Mouse (Mus musculus): Measurements from ENCODE around the gene Clrn3. TPM values are rescaled to one million over a fixed set of nuclear protein-coding genes. Genes with fewer than 3 reads are reported as not detected.

Clrn3 gene
- polyA plus RNA-seq, 1 experiment: not detected

DNA sequence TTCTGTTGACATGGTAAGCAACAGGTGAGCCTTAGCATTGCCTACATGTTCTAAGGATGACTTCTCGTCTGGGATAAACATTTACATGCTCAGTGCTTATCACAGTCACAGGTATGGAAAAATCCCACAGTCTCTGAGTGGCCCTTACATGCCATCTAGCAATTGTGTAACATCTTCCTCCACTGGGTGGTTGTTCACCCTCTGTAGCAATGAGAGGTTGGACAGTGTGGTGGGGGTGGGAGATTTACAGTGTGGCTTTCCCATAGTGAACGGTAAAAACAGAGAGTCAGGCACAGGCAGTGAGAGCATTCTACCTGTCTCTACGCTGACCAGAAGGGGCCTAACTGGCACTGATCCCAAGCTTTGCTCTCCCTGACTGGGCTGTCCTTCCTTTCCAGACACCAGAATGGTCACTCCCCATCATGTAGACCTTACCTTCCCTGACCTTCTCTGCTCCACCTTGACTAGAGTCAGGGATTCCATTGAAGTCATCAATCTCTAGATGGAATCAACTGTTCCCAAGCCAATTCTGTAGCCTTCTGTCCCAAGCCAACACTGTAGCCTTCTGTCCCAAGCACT, 1.8 kb downstream of the Clrn3 start:
- 35% methylated on average over 3 of the region's 3 CpGs for WGBS
- Histone ChIP-seq H3K4me3 (replicated peaks; ENCODE audit: control insufficient read depth, low read depth, low read length) (no peak overlapping the region), H3K4me1 (ENCODE audit: control insufficient read depth, insufficient read depth, low read length) (peaks cover 3% of the 10 kb centered on the region), H3K27ac (ENCODE audit: control insufficient read depth, insufficient read depth, low read depth, low read length, poor library complexity) (no peak overlapping the region)
- TF ChIP-seq POLR2A (IDR thresholded peaks at IDR 0.05; ENCODE audit: borderline replicate concordance, control insufficient read depth, low read depth, low read length) (no peak), CTCF (IDR thresholded peaks at IDR 0.05; ENCODE audit: control insufficient read depth, insufficient read depth, low read length) (no peak)

DNA sequence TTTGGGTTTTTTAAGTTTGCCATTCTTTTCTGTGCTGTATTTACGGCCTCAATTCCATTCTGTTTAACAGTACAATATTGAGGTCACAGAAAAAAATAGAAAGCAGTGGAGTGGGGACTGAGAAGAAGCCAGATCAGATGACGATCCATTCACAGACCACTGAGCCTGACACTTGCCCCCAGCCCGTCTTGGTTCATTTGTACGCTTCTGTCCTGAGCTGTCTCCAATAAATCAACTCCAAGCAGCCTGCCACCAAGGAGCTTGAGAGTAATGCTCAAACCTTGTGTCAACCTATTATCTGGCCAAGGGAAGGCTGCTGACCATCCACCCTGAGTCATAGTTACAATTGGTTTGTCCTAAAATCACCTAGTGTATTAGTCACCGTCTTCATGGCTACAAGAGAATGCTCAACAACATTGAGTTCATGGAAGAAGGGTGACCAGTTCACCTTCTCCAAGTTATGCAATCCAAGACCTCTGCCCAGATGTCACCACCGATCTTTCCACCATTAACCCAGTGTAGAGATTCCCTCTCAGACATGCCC, 4.0 kb downstream of the Clrn3 start:
- WGBS: 78% methylated on average over 6 of the region's 6 CpGs

DNA sequence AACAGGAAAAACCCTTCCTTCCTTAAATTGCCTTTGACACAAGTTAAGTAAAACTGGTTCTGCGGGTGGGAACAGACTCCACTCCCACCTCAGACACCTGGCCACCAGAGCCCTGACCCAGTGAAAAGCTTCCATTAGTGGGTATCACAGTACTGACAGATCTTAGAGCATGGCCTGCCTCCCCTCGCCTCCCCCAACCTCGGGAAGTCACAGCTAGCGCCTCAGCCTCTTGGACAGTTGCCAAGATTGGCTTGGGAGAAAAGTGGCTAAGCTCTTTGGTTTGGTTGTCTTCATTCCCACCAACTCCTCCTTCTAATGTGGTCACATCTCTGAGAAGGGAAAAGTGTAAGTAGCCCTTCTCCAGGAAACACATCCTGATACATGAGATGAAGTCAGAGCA, 4.5 kb downstream of the Clrn3 start:
- TF ChIP-seq CTCF (IDR thresholded peaks at IDR 0.05; ENCODE audit: control insufficient read depth, insufficient read depth, low read length): no peak
- no peak for TF ChIP-seq POLR2A (IDR thresholded peaks at IDR 0.05; ENCODE audit: borderline replicate concordance, control insufficient read depth, low read depth, low read length)
- WGBS: 11% methylated on average over 4 of the region's 4 CpGs
- peaks cover 5% of the 10 kb centered on the region for H3K4me1 ChIP-seq (ENCODE audit: control insufficient read depth, insufficient read depth, low read length)
- no peak overlapping the region for H3K27ac ChIP-seq (ENCODE audit: control insufficient read depth, insufficient read depth, low read depth, low read length, poor library complexity)
- H3K4me3 ChIP-seq (replicated peaks; ENCODE audit: control insufficient read depth, low read depth, low read length): no peak overlapping the region

More for the DNA sequence above, 4.0 kb downstream of the Clrn3 start:
- H3K27ac ChIP-seq (ENCODE audit: control insufficient read depth, insufficient read depth, low read depth, low read length, poor library complexity): no peak overlapping the region
- TF ChIP-seq CTCF (IDR thresholded peaks at IDR 0.05; ENCODE audit: control insufficient read depth, insufficient read depth, low read length): no peak
- no peak for TF ChIP-seq POLR2A (IDR thresholded peaks at IDR 0.05; ENCODE audit: borderline replicate concordance, control insufficient read depth, low read depth, low read length)
- peaks cover 5% of the 10 kb centered on the region for H3K4me1 ChIP-seq (ENCODE audit: control insufficient read depth, insufficient read depth, low read length)
- H3K4me3 ChIP-seq (replicated peaks; ENCODE audit: control insufficient read depth, low read depth, low read length): no peak overlapping the region

DNA sequence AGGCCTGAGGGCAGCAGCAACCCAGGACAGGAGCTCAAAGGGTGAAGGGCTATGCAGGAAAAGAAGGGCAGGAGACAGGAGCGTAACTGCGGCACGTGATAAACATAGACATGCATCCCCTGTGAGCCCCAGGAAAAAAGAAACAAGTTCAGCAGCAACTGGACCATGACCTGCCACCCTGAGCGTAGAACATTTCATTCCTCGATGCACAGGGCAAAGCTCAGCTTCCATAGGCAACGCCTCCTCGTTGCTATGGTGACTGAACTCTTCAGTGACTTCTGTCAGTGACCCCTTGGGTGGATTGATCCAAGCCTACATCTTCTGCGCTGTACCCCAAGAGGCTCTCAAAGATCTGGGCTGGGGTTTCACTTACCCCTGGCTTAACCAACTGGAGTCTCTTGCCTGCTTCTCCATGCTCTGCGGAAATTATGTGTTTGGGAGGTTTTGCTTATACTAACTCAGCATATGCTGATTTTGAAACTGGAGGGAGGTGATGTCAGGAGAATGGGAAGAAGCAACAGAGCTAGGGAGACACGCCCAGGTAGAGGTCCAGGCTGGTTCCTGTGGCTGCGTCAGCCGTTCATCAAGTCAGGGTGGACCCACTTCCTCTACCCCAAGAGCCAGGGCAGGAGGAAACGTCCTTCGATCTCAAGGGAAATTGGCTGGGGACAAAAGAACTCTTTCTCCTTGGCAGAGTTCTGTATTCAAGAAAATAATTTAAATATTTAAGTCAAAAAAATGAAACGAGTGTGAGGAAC, 6.5 kb downstream of the Clrn3 start:
- Histone ChIP-seq H3K4me1 (ENCODE audit: control insufficient read depth, insufficient read depth, low read length) (peaks cover 5% of the 10 kb centered on the region), H3K27ac (ENCODE audit: control insufficient read depth, insufficient read depth, low read depth, low read length, poor library complexity) (no peak overlapping the region), H3K4me3 (replicated peaks; ENCODE audit: control insufficient read depth, low read depth, low read length) (no peak overlapping the region)
- 44% methylated on average over 15 of the region's 15 CpGs for WGBS
- TF ChIP-seq POLR2A (IDR thresholded peaks at IDR 0.05; ENCODE audit: borderline replicate concordance, control insufficient read depth, low read depth, low read length) (no peak), CTCF (IDR thresholded peaks at IDR 0.05; ENCODE audit: control insufficient read depth, insufficient read depth, low read length) (no peak)

DNA sequence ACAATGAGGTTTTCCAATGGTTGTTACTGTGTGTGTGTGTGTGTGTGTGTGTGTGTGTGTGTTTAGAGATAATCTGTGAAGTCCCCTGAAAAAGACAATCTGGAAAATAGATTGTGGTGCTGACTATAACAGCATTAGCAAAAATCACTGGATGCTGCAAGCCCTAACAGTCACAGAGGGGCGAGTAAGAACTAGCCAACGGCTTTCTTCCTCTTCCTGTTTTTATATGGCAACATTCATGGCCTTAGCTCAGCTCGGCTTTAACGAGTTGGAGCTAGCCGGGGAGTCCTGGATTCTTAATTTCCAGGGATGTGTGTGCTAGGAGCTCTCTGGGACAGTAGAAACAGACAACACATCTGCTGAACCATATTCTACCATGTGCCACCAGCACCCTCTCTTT, 8.2 kb downstream of the Clrn3 start:
- 7% methylated on average over 5 of the region's 5 CpGs for WGBS
- Histone ChIP-seq H3K4me3 (replicated peaks; ENCODE audit: control insufficient read depth, low read depth, low read length) (no peak overlapping the region), H3K4me1 (ENCODE audit: control insufficient read depth, insufficient read depth, low read length) (peaks cover 5% of the 10 kb centered on the region), H3K27ac (ENCODE audit: control insufficient read depth, insufficient read depth, low read depth, low read length, poor library complexity) (no peak overlapping the region)
- TF ChIP-seq CTCF (IDR thresholded peaks at IDR 0.05; ENCODE audit: control insufficient read depth, insufficient read depth, low read length) (no peak), POLR2A (IDR thresholded peaks at IDR 0.05; ENCODE audit: borderline replicate concordance, control insufficient read depth, low read depth, low read length) (no peak)

DNA sequence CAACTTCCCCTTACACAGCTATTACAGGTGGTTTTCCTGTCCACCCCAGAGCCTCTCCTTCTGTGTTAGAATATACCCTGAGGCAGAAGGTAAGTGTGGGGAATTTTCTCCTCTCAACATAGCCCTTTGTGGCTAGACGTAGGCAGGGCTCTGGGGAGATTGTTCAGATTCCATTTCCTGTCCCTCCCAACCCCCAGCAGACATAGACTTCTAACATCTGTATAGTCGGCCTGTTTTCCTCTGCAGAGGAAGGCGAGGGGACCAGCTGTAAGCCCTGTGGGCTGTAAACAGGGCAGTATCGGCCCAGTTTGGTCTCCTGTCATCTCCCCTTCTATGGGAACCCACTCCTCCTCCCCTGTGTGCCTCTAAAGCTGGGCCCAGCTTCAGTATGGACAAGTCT, 11.3 kb downstream of the Clrn3 start:
- no peak overlapping the region for H3K27ac ChIP-seq (ENCODE audit: control insufficient read depth, insufficient read depth, low read depth, low read length, poor library complexity)
- H3K4me1 ChIP-seq (ENCODE audit: control insufficient read depth, insufficient read depth, low read length): peaks cover 4% of the 10 kb centered on the region
- TF ChIP-seq POLR2A (IDR thresholded peaks at IDR 0.05; ENCODE audit: borderline replicate concordance, control insufficient read depth, low read depth, low read length) (no peak), CTCF (IDR thresholded peaks at IDR 0.05; ENCODE audit: control insufficient read depth, insufficient read depth, low read length) (no peak)
- WGBS: 14% methylated on average over 4 of the region's 4 CpGs
- H3K4me3 ChIP-seq (replicated peaks; ENCODE audit: control insufficient read depth, low read depth, low read length): no peak overlapping the region

DNA sequence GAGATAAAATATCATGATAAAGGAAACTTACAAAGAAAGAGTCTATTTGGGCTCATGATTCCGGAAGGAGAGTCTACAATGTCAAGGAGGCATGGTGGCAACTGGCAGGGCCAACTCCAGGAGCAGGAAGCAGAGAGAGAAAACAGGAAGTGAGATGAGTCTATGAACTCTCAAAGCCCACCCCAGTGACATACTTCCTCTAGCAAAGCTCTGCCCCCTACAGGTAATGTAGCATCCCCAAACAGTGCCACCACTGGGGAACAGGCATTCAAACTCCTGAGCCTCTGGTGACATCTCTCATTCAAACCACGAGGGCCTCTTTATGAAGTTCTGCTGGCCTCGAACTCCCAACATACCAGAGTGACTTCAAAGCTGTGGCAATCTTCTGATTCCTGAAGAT, 16.7 kb downstream of the Clrn3 start:
- Histone ChIP-seq H3K4me3 (replicated peaks; ENCODE audit: control insufficient read depth, low read depth, low read length) (no peak overlapping the region), H3K27ac (ENCODE audit: control insufficient read depth, insufficient read depth, low read depth, low read length, poor library complexity) (no peak overlapping the region), H3K4me1 (ENCODE audit: control insufficient read depth, insufficient read depth, low read length) (no peaks in the 10 kb centered on the region)
- TF ChIP-seq POLR2A (IDR thresholded peaks at IDR 0.05; ENCODE audit: borderline replicate concordance, control insufficient read depth, low read depth, low read length): no peak
- TF ChIP-seq CTCF (IDR thresholded peaks at IDR 0.05; ENCODE audit: control insufficient read depth, insufficient read depth, low read length): no peak
- 79% methylated on average over 3 of the region's 3 CpGs for WGBS

DNA sequence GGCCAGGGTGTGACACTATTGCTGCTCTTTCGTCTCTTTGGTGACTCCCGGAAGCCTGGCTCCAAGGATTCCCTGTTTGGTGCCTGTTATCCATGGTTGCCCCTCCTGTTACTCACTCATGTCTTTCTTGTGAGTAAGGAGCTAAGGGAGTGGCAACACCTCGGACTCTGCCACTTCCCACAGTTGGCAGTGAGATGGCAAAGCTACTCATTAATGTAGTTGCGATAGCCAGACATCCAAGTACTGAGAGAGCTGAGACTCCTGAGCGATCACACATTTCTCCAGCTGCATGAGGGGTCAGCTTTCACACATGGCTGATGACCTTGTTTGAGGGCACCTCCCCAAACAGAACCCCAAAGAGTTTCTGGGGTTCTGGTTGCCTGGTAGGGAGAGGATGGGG, 18.0 kb downstream of the Clrn3 start:
- no peak for TF ChIP-seq CTCF (IDR thresholded peaks at IDR 0.05; ENCODE audit: control insufficient read depth, insufficient read depth, low read length)
- no peak for TF ChIP-seq POLR2A (IDR thresholded peaks at IDR 0.05; ENCODE audit: borderline replicate concordance, control insufficient read depth, low read depth, low read length)
- 78% methylated on average over 5 of the region's 5 CpGs for WGBS
- Histone ChIP-seq H3K4me3 (replicated peaks; ENCODE audit: control insufficient read depth, low read depth, low read length) (no peak overlapping the region), H3K27ac (ENCODE audit: control insufficient read depth, insufficient read depth, low read depth, low read length, poor library complexity) (no peak overlapping the region), H3K4me1 (ENCODE audit: control insufficient read depth, insufficient read depth, low read length) (no peaks in the 10 kb centered on the region)
